Mouse (Mus musculus): ENCODE data around the gene Bcar1. TPM values are rescaled to one million over a fixed set of nuclear protein-coding genes. Genes with fewer than 3 reads are reported as not detected.

Gene Bcar1
- polyA plus RNA-seq, 1 experiment = 20.4 TPM

- WGBS = 54% methylated on average over 13 of the region's 13 CpGs
- no peak for DNase-seq (ENCODE audit: low read depth in 1 of 2, low spot score in 2 of 2)
- no peak overlapping the region for H3K27ac ChIP-seq (ENCODE audit: insufficient read depth, low read length)
These were observed 3.2 kb upstream of the Bcar1 start for GRCm38 (mm10) chr8:111746582-111747465.

GRCm38 (mm10) chr8:111745591-111746418 lies 2.2 kb upstream of the Bcar1 start:
- TF ChIP-seq POLR2A (IDR thresholded peaks at IDR 0.05; ENCODE audit: low read depth, low read length) (no peak), CTCF (IDR thresholded peaks at IDR 0.05; ENCODE audit: extremely low read depth, insufficient read depth, insufficient read length, insufficient replicate concordance) (no peak)
- no peak overlapping the region for H3K4me3 ChIP-seq (ENCODE audit: extremely low read depth, insufficient read depth, insufficient read length)
- 7% methylated on average over 23 of the region's 23 CpGs for WGBS
- H3K27ac ChIP-seq (ENCODE audit: insufficient read depth, low read length) = peak overlapping the region; percentile 45
- H3K27me3 ChIP-seq (ENCODE audit: control insufficient read depth, insufficient read depth, low read length) = peaks cover 17% of the 10 kb centered on the region
- H3K4me1 ChIP-seq (ENCODE audit: control insufficient read depth, insufficient read depth, insufficient read length) = no peaks in the 10 kb centered on the region; the same call in 1 of the 2 replicates
- no peak for DNase-seq (ENCODE audit: low read depth in 1 of 2, low spot score in 2 of 2)
- H3K36me3 ChIP-seq (ENCODE audit: control insufficient read depth, insufficient read depth, low read length) = no peaks in the 10 kb centered on the region

More at GRCm38 (mm10) chr8:111746582-111747465, 3.2 kb upstream of the Bcar1 start:
- H3K4me3 ChIP-seq (ENCODE audit: extremely low read depth, insufficient read depth, insufficient read length) = no peak overlapping the region
- H3K4me1 ChIP-seq (ENCODE audit: control insufficient read depth, insufficient read depth, insufficient read length) = no peaks in the 10 kb centered on the region; the same call in 1 of the 2 replicates
- H3K27me3 ChIP-seq (ENCODE audit: control insufficient read depth, insufficient read depth, low read length) = peaks cover 17% of the 10 kb centered on the region
- H3K36me3 ChIP-seq (ENCODE audit: control insufficient read depth, insufficient read depth, low read length) = no peaks in the 10 kb centered on the region
- no peak for TF ChIP-seq POLR2A (IDR thresholded peaks at IDR 0.05; ENCODE audit: low read depth, low read length)
- no peak for TF ChIP-seq CTCF (IDR thresholded peaks at IDR 0.05; ENCODE audit: extremely low read depth, insufficient read depth, insufficient read length, insufficient replicate concordance)

DNA sequence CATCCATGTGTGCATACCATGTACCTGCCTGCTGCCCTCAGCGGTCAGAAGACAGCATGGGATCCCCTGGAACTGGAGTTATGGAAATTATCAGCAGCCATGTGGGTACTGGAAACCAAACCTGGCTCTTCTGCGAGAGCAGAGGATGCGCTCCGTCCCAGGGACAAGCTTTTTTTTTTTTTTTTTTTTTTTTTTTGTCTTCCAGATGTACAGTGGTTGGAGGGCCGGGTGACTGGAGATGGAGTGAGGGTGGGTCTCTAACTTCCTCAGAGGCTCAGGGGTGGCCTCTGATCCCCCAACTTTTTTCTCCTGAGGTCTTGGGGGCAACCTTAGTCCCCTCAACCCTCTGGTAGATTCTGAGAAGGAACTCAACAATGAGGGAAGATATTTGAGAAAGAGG lies 1.5 kb upstream of the Bcar1 start:
- no peaks in the 10 kb centered on the region; the same call in 1 of the 2 replicates for H3K4me1 ChIP-seq (ENCODE audit: control insufficient read depth, insufficient read depth, insufficient read length)
- H3K27me3 ChIP-seq (ENCODE audit: control insufficient read depth, insufficient read depth, low read length) = peaks cover 17% of the 10 kb centered on the region
- no peak overlapping the region for H3K27ac ChIP-seq (ENCODE audit: insufficient read depth, low read length)
- no peak for TF ChIP-seq POLR2A (IDR thresholded peaks at IDR 0.05; ENCODE audit: low read depth, low read length)
- TF ChIP-seq CTCF (IDR thresholded peaks at IDR 0.05; ENCODE audit: extremely low read depth, insufficient read depth, insufficient read length, insufficient replicate concordance) = no peak
- H3K36me3 ChIP-seq (ENCODE audit: control insufficient read depth, insufficient read depth, low read length) = no peaks in the 10 kb centered on the region
- no peak overlapping the region for H3K4me3 ChIP-seq (ENCODE audit: extremely low read depth, insufficient read depth, insufficient read length)
- DNase-seq (ENCODE audit: low read depth in 1 of 2, low spot score in 2 of 2) = no peak
- 78% methylated on average over 5 of the region's 5 CpGs for WGBS

- DNase-seq (ENCODE audit: low read depth in 1 of 2, low spot score in 2 of 2) = no peak
- Histone ChIP-seq H3K4me1 (ENCODE audit: control insufficient read depth, insufficient read depth, insufficient read length) (no peaks in the 10 kb centered on the region; the same call in 1 of the 2 replicates), H3K4me3 (ENCODE audit: extremely low read depth, insufficient read depth, insufficient read length) (peak overlapping the region; percentile 36; the same call in 1 of the 2 replicates), H3K27ac (ENCODE audit: insufficient read depth, low read length) (peak overlapping the region; percentile 12; the same call in 1 of the 2 replicates), H3K36me3 (ENCODE audit: control insufficient read depth, insufficient read depth, low read length) (no peaks in the 10 kb centered on the region), H3K27me3 (ENCODE audit: control insufficient read depth, insufficient read depth, low read length) (peaks cover 17% of the 10 kb centered on the region)
- TF ChIP-seq POLR2A (IDR thresholded peaks at IDR 0.05; ENCODE audit: low read depth, low read length) (no peak), CTCF (IDR thresholded peaks at IDR 0.05; ENCODE audit: extremely low read depth, insufficient read depth, insufficient read length, insufficient replicate concordance) (no peak)
- WGBS = 5% methylated on average over 34 of the region's 44 CpGs
These were observed 363 bp downstream of the Bcar1 start for GRCm38 (mm10) chr8:111743101-111743791.

DNA sequence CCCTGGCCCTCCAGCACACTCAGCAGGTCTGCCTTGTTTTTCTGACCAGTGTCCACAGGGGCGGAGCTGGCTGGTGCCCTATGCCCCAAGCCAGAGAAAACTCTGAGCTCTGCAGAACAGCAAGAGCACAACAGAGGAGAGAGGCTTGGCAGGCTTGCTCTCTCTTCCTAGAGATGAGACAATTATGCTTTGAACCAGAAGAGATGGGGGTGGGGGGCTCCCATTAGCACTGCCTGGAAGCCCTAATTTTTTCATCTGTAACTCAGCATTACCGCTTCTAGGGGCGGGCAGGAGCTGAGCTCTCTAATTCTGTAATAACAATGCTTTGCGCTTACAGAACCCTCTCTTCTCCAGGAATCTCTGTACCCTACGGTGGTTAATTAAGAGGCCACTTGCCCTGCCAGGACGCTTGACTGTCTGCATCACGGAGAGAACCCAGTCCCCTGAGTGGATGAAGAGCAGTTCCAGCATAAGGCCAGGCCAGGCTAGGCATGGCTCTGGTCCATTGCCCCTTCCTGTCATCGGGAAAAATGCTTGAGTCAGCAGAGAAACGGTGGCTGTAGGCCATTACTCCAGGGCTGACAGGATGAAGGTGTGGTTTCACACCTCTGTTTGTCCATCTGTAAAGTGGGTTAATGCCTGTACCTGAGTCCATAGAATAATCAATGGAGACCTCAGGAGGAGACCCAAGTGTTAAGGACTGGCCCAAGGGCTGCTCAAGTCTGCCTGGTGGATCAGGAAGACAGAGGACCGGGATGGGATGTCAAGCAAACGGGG lies 1.2 kb downstream of the Bcar1 start:
- no peaks in the 10 kb centered on the region for H3K36me3 ChIP-seq (ENCODE audit: control insufficient read depth, insufficient read depth, low read length)
- H3K27ac ChIP-seq (ENCODE audit: insufficient read depth, low read length) = 0 out of 2 replicates have a peak overlapping the region, but pooled peaks have one; percentile 9
- H3K27me3 ChIP-seq (ENCODE audit: control insufficient read depth, insufficient read depth, low read length) = peaks cover 17% of the 10 kb centered on the region
- H3K4me3 ChIP-seq (ENCODE audit: extremely low read depth, insufficient read depth, insufficient read length) = no peak overlapping the region; the same call in 1 of the 2 replicates
- WGBS = 41% methylated on average over 11 of the region's 11 CpGs
- no peaks in the 10 kb centered on the region; the same call in 1 of the 2 replicates for H3K4me1 ChIP-seq (ENCODE audit: control insufficient read depth, insufficient read depth, insufficient read length)
- TF ChIP-seq POLR2A (IDR thresholded peaks at IDR 0.05; ENCODE audit: low read depth, low read length) = no peak
- TF ChIP-seq CTCF (IDR thresholded peaks at IDR 0.05; ENCODE audit: extremely low read depth, insufficient read depth, insufficient read length, insufficient replicate concordance) = no peak
- no peak for DNase-seq (ENCODE audit: low read depth in 1 of 2, low spot score in 2 of 2)

Data from spleen, adult 2 months (tissue).